Mouse (Mus musculus) embryo, embryonic 10 days (tissue): ENCODE data around the gene Clec2e.
A peak's percentile ranks its signal among the peaks of the same experiment; 100 is the strongest.
"Not testable (repeated sequence)": the region's sequence is repeated elsewhere in the genome, so short reads cannot be mapped to it uniquely, and the experiment has no call there.

Source experiments
- DNase-seq: peaks from one replicate; pipeline ENCODE4 v3.0.0-alpha.2; 2015; ENCODE audit warnings: low spot score

The Clec2e gene

DNA sequence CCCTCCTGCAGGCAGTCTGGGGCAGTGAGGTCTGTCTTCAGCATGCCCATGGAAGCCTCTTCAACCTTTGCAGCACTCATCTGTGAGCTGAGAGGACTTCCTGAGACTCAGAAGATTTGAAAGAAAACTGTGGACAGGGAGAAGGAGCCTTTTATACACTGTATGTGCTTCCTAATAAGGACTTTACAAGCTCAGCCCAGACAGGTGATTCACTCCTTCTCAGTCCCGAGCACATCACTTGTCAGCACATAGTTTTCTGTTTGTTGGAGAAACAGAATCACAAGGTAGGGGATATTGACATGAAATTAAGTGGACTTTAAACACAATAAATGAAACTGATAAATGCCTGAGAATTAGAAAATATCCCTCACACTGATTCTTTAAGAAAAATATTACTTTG lies at the start of gene Clec2e:
TSS of gene Clec2e (minus strand) at position 120 of the 400 bp plus-strand sequence.
- not testable (repeated sequence) for DNase-seq

DNA sequence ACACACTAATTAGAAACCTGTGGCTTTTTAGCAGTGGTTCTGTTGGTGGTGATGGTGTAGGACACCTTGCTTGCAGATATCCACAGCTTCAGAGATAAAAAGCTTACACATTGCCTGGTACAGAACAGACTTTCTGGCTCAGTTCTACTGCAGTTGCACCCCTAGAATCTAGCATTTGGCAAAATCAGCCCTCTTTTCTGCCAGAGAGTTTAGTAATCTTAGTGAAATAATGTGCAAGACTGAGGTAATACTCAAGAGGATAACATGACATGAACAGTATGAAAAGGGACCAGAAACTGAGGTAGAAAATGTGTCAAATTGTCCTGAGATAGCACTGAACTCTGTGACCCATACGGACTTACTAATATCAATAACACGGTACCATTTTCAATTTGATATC lies 46.1 kb upstream of the Clec2e start:
- DNase-seq: no peak

DNA sequence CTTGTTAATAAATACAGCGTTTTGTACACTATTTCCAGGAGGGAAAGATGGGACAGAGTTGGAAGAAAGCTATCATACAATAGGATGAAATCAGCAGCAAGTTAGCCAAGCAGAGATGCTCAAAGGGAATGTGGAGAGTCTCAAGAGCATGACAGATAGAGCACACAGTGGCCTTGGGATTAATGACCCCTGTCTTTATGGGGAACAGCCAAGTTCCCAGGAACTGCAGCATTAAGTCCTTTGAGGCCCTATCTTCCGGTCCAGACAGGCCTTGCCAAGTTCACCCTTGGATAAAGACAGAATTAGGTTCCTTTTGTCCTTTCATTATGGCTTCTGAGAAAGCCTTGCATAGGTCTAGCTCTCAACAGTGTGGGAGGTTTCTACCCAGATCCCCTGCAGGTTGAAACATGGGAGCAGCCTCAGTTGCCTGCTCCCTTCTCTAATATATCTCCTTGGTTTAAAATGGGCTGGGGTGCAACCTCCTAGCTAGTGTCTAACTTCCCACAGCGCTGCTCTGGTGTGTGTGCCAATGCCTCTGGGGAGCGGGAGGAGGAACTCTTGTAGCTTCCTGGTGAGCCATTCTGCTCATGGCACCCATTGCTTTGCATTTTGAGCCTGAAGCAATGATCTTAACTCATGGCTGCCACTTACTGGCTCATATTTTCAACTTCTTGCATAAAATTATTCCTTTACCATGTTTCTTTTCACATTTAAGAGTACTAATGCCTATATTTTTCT lies 32.1 kb upstream of the Clec2e start:
- DNase-seq: no peak

DNA sequence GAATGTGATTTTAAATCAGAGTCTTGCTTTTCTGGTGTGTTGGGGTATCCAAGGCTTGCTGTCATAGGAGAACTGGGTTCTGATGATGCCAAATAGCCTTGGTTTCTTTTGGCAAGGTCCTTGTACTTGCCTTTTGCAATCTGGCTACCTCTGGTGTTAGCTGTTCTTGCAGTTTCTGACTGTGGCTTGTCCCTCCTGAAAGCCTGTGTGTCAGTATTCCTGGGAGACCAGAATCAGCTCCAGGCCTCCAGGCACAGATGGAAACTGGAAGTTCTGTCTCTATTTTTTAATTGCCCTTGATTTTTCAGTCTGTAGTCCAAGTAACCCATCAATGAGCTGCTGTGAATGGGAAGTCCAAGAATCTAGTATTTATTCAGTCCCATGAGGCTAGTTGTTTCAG lies 26.1 kb upstream of the Clec2e start:
- DNase-seq: no peak

DNA sequence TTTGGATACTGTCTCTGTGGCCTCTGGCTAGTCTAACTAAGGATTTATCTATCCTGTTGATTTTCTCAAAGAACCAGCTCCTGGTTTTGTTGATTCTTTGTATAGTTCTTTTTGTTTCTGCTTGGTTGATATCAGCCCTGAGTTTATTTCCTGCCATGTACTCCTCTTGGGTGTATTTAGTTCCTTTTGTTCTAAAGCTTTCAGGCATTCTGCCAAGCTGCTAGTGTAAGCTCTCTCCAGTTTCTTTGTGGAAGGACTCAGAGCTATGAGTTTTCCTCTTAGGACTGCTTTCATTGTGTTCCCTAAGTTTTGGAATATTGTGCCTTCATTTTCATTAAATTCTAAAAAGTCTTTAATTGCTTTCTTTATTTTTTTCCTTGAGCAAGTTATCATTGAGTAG lies 23.8 kb upstream of the Clec2e start:
- DNase-seq: not testable (repeated sequence)

DNA sequence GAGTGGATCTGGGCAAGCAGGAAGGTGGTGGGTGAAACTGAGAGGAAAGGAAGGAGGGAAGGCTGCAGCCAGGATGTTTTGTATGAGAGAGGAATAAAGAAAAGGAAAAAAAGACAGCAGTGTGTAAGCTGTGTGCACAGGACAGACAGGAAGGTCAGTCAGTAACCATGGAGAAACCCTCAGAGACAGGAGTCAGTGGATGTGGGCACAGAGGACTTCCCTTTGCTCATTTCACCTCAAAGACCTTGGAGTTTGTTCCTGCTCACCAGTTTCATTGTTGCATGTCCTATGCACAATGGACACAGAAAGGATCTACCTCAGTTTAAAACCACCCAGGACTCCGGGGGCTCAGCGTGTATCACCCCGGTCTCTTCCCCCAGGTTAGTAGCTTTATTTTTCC lies 15.5 kb upstream of the Clec2e start:
- DNase-seq: no peak

DNA sequence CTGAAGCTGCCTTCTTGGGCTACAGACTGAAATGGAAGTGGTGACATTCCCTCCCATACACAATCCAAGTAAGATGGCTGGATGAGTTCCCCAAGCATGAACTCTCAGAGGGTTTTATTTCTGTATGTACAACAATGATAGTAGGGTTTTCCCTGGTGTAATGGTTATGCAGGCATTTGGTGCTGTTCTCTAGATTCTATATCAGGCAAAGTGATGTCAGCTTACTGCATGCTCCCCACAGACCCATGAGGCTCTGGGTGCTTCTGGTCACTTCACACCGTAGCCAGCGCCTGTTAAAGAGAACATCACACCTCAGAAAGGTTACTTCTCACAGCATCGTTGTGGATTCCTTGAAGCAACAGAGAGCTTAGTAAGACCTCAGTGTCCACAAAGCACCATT lies 13.5 kb upstream of the Clec2e start:
- not testable (repeated sequence) for DNase-seq

DNA sequence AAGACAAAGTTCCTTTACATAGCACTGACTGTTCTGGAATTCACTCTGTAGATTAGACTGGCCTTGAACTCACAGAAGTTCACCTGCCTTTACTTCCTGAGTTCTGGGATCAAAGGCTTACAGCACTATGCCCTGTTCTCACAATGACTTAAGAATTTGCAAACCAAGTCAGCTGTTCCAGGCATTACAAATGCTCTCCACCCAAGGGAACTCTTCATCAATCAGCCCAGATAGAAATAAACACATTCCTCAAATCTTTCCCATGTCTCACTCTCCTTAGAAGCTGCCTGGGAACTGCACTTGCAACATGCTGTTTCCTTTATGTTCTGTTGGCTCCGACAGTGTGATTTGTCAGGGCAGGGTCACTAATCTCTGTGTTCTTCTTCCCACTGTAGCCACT lies 13.1 kb upstream of the Clec2e start:
- DNase-seq: peak; percentile 9

DNA sequence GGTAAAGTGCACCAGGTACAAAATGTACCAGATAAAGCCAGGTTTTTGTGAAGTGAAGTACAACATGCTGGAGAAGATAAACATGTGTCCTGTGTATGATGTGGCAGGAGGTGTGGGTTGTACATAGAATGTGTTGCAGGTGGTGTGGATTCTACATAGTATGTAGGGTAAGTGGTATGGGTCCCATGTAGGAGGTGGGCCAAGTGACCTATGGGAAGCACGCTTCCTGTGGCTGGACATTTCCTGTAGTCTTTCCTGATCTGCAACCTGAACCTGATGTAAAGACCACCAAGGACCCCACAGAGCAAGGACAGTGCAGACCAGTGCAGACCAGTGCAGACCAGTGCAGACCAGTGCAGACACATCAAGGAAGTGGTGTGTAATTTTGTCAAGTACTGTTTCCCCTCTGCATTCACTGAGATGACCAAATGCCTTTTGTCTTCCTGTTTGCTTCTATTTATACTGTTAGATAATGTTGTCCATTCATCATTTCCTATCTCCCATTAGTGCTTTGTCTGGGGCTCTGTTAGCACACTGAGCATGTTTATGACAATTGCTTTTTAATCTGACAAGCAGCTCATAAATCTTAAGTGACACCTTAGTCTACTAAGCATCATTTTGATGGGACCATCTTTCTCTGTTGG lies 12.4 kb upstream of the Clec2e start:
- no peak for DNase-seq

DNA sequence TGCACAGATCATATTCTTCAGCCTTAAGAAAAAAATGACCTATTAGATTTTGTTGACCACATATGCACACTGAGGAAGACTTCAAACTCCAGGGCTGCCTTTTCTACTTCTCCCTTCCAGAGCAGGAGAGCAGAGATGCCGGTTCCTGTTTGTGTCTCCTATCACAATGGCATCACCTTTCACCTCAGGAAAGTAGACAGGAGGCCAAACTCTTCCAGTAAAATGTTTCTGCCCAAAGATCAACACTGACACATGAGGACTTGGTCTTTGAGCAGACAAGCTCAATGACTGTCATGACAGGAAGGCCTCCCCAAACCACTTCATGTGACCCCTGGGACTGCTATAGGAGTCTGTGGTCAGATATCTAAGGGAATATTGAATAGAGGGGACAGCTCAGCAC lies 11.8 kb upstream of the Clec2e start:
- no peak for DNase-seq

DNA sequence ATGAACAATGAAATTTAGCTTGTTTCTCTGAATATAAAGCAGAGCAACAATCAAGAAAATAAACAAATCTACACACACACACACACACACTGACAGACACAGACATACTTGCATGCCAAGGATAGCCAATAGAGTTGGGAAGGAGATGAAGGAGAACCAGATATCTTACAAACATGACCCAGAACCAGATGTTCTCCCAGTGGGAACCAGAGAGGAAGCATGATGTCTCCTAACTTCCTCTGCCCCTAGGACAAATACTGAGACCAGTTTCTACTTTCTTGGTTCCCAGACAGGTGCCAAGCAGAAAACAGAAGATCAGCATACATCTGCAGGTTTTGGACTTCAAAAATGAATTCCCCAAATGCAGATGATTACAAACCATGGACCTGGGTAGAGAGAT lies 7.2 kb upstream of the Clec2e start:
- DNase-seq: no peak

DNA sequence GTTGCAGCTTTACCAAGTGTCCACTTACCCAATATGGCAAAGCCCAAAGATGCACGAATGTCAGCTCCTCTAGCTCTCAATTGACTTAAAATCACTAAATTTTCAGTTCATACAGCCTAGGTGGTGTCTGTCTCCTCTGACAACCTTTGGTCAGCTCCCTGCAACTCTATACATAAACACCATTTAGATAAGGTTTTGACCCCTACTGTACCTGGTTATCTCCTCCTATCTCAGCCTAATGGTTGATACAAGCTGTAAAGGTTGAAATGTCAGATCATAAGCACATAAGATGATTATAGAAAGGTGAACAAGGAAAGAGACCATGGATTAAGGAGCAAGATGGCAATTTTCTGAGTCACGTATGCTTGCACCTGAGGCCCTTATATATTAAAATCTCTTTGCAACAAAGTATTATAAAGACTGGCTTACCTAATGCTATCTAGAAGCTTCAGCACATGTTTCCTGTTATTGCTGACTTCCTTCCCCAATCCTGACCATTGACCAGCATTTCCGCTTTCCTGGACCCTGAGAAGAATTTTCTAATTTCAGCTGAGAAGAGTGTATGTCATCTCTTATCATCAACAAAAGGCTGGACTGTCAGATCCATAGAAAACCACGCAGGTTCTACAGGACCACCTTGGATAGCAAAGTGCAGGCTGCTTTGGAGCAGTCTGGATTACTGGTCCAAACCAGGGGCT lies 2.3 kb upstream of the Clec2e start:
- no peak for DNase-seq

DNA sequence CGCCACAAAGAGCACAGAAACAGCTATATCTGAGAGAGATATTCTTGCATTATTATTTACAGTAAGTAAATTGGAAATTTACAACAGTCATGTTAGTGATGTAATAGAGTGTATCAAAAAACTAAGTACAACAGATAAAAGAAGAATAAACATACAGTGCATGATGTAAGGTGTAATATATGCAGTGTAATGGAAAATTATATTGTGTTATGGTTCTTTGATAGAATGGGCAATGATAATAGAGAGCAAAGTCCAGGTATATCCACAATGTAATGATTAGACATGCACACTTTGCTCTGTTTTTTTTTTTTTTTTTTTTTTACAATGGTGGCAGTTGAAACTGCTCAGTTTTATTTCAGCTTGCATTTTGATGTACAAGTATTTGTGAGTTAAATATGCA lies 891 bp upstream of the Clec2e start:
- no peak for DNase-seq

DNA sequence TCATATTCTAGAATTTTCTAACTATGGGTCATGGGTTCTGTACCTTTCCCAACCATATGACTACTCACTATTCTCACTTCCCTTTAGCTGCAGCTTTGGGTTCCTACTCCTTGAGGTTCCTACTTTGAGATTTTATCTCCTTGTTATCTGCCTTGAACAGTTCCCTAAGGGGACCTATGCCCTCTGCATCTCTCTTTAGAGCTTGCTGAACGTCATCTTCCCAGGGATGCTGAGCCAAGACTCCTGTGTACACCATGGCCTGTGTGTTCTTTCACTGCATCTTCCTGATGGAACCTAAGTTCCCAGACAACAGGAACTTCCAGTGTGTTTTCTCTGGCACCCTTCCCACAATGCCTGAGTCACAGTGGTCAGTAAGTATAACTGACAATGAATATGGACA lies 2.8 kb downstream of the Clec2e start:
- no peak for DNase-seq

DNA sequence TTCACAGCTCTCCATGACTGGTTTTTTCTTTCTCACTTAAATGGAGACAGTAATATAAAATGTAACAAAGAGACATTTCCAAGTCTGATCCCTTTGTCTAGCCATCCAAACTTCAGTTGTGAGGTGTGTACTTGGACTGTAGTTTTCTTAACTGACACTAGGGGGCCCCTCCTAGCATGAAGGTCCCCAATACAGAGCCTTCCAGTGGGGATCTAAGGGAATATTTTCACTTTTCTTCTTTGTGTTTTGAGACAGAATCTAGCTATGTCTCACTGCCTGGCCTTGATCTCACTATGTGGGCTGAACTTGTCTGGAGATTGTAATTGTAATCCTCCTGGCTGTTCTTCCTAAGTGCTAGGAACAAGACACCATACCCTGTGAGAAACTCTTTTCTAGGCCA lies 5.5 kb downstream of the Clec2e start:
- DNase-seq: peak; percentile 30

DNA sequence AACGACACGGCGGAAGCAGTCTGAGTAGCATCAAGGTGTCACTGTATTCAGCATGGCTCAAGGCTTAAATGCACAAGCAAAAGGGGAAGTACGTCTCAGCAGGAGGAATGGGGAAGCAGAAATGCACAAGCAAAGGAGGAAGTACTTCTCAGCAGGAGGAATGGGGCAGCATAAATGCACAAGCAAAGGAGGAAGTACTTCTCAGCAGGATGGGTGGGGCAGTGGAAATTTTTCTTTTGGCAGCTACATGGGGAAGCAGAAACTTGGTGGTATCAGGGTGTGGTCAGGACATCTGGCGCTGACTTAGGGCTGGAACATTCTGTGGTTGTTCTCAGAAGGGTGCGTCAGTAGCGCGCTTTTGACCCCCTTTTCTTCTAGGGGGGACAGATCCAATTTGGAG lies 12.1 kb downstream of the Clec2e start:
- DNase-seq: not testable (repeated sequence)

DNA sequence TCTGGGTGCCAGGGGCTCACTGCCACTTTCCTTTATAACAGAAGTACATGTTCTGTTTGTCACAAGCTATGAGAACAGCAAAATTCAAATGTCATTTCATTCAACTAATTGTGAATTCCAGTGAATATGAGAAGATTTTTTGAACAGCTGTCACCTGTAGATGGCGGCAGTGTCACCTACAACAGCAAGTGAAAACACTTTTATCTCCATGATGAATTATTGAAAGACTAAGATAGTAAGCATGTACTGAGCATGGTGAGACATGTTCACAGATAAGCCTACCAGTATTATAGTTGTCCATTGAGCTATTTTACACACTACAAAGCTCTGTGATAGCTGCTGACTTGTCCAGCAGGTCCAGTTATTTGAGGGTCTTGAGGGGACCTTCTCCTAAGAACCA lies 12.6 kb downstream of the Clec2e start:
- no peak for DNase-seq

DNA sequence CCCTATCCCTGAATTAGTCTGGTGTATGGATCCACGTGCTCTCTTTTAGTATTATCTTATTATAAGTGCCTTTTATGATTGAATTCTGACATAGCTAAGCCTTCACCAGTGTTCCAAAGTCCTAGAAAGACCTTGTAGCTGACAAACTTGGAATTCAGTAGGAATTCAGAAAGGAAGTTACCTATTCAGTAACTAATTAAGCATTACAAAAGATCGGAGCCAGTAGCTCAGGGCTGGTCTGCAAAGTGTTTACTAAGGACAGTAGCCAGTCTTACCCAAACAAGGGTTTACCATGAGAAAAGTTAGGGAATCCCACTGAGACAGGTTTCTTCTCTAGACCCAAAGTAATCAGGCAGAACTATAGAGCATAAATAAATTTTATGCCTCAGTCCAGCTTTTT lies 14.7 kb downstream of the Clec2e start:
- DNase-seq: not testable (repeated sequence)

DNA sequence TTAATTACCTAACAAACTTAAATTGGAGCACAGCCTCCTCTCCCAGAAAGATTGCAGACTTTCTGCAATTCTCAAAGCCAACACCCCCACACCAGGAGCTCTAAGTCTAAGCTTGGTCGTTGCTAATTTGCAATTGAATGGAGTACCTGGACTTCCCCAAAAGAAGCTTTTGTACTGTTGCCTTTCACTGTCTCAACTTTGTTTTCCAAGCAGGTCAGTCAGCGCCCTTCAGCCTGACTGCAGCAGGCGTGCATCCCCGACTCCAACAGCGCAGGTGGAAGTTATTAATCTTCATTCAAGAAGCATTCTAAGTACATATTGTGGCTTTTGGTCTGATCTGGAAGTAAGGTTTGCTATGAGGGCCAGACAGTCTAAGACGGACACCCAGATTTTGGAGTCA lies 15.6 kb downstream of the Clec2e start:
- no peak for DNase-seq

DNA sequence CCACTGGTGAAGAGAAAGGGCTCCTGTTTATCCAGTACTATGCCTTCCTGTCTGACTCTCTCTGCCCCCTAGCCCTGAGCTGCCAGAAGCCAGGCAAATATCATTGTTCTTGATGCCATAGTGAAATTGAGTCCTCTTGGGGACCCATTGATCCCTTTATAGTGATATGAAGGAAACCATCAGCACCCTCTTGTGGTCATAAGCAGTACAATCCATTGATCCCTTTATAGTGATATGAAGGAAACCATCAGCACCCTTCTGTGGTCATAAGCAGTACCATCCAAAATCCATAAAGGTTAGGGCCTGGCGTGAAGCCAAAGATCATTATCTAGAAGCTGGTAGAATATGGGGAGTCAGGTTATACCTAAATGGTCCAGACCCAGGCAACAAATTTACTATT lies 33.7 kb downstream of the Clec2e start:
- DNase-seq: peak; percentile 58

DNA sequence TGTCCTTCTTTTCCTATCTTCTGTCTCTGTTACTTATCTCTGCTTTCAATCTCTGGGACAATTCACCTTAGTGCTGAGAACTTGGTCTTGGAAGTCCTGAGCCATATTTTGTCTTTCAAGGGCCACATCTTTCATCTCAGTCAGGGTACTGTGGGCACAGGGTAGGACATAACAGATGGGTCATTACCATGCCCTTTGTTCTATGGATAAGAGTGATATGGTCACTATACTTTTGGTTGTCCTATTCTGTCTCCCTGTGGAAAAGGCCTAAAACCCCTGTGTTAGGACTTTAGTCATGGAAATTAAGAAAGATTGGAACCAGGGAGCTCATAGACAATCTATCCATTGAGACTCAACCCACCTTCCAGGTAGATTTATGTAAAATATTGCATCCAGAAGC lies 34.2 kb downstream of the Clec2e start:
- no peak for DNase-seq

DNA sequence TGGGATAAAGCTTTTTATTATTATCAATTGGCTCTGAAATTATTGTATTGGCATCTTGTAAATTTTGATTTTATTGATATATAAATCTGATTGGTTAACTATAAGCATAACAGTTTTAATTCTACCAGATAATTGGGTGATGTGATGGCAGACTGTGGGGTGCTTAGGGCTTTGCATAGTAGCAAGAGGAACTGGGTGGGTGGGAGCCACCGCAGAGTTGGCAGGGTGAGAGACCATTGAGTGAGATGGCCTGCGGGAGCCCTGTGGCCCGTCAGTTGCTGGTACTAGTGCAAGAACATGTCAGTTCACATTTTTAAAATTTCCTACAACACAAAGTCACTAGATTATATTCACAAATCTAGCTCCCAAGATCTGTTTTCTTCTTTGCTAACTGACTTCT lies 34.9 kb downstream of the Clec2e start:
- DNase-seq: no peak

DNA sequence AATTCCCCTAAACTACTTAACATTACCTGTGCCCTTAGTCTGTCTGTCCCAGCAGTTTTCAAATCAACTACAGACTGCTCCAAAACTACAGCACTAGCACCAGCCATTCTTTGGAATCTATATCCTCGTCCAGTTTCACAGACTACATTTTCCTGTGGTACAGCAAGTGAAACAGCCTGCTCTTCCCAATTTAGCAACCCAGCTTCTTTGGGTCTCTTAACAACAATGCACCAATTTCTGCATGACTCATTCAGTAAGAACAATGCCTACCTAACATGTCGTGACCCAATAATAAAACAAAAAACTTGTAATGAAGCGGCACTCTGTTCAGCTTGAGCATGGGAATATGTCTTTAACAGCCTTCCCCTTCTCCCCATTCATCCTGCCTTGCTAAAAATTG lies 35.3 kb downstream of the Clec2e start:
- DNase-seq: no peak
